Mouse (Mus musculus) lung, postnatal 0 days (tissue): ENCODE measurements around the gene Nup133. TPM values are rescaled to one million over a fixed set of nuclear protein-coding genes. Genes with fewer than 3 reads are reported as not detected.

Experiments used
- ATAC-seq: fragments of 200-750 bp; cut with Nextera tagmentation; 2 replicates; pipeline ENCODE4 v1.8.0; 2017; ENCODE audit warnings: moderate library complexity
- DNase-seq: peaks from one replicate; pipeline ENCODE4 v3.0.0-alpha.2; 2016; ENCODE audit warnings: low spot score
- H3K27ac ChIP-seq: fragments of 300-500 bp; sonication (generic); 2 replicates; pipeline ENCODE4 v1.5.1; 2014; ENCODE audit warnings: antibody characterized with exemption, mild to moderate bottlenecking, low read length, mixed read lengths
- H3K27me3 ChIP-seq: fragments of 300-500 bp; sonication (generic); replicated peaks from 2 replicates; pipeline ENCODE4 v1.6.1; 2014; ENCODE audit warnings: low read length, mixed read lengths; ENCODE audit not compliant: insufficient read depth
- H3K36me3 ChIP-seq: fragments of 300-500 bp; sonication (generic); 2 replicates; pipeline ENCODE4 v1.6.1; 2014; ENCODE audit warnings: low read length, mixed read lengths; ENCODE audit not compliant: insufficient read depth
- H3K4me1 ChIP-seq: fragments of 300-500 bp; sonication (generic); 2 replicates; pipeline ENCODE4 v1.6.1; 2014; ENCODE audit warnings: antibody characterized with exemption, low read depth, low read length, mixed read lengths; ENCODE audit not compliant: insufficient read depth
- H3K4me2 ChIP-seq: fragments of 300-500 bp; sonication (generic); replicated peaks from 2 replicates; pipeline ENCODE4 v1.6.1; 2014; ENCODE audit warnings: low read depth, mild to moderate bottlenecking, low read length, moderate library complexity, mixed read lengths
- H3K4me3 ChIP-seq: fragments of 300-500 bp; sonication (generic); 2 replicates; pipeline ENCODE4 v1.5.1; 2014; ENCODE audit warnings: low read depth, low read length
- H3K9ac ChIP-seq: fragments of 300-500 bp; sonication (generic); replicated peaks from 2 replicates; pipeline ENCODE4 v1.6.1; 2014; ENCODE audit warnings: low read depth, mild to moderate bottlenecking
- H3K9me3 ChIP-seq: fragments of 300-500 bp; sonication (generic); 2 replicates; pipeline ENCODE4 v1.6.1; 2016; ENCODE audit warnings: low read length, mixed read lengths
- CTCF ChIP-seq: IDR thresholded peaks from 2 replicates; pipeline ENCODE4 v1.5.1; 2016; ENCODE audit warnings: antibody characterized with exemption, mild to moderate bottlenecking
- EP300 ChIP-seq: IDR thresholded peaks from 2 replicates; pipeline ENCODE4 v1.6.1; 2016; ENCODE audit warnings: antibody characterized with exemption, mild to moderate bottlenecking, control low read depth
- WGBS: fragments of 180-500 bp; shearing (Covaris S2); extraction: QIAGEN DNeasy Blood & Tissue Kit; methylation state at CpG from one replicate; pipeline ENCODE4 v1.1.7; 2014; 5-methylcytosine and 5-hydroxymethylcytosine counted together
- polyA plus RNA-seq: library from polyadenylated mRNA; unstranded; fragments of >200 nt; fragmentation: Nextera tagmentation; extraction: Ambion mirVana; gene quantifications from 2 replicates; pipeline ENCODE4 v1.2.1, GENCODE M21; 2015

The Nup133 gene
- polyA plus RNA-seq, 1 experiment from 2014 or later: 10.8 TPM

DNA sequence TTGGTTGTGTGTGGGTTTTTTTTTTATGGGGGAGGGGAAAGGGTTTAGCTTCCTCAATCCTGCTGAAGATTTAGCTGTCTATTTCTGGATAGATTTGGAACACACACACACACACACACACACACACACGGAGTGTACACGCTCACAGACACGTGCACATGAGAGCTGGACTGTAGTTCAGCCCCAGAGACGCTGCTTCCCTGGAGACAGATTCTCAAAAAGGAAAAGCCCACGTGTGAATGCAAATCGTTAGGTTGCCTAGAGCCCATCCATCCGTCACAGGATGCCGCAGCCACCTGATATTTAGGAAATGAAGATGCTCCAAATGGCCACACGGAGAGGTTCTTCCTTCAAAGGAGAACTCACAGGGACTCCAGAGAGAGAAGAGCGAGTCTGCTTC lies 68.8 kb downstream of the Nup133 start:
- DNase-seq: no peak
- H3K4me3 ChIP-seq: no peak overlapping the region
- WGBS: 58% methylated on average over 10 of the region's 10 CpGs
- peaks cover 3% of the 10 kb centered on the region; the same call in 1 of the 2 replicates for H3K4me1 ChIP-seq
- H3K9ac ChIP-seq: no peak overlapping the region
- H3K36me3 ChIP-seq: no peaks in the 10 kb centered on the region
- H3K9me3 ChIP-seq: no peaks in the 10 kb centered on the region
- no peak overlapping the region for H3K27ac ChIP-seq
- TF ChIP-seq EP300 (no peak), CTCF (no peak)
- H3K4me2 ChIP-seq: no peak overlapping the region
- H3K27me3 ChIP-seq: 0 out of 2 replicates have a peak, but pooled peaks cover 3% of the 10 kb centered on the region
- no peak for ATAC-seq

- Histone ChIP-seq H3K36me3 (no peaks in the 10 kb centered on the region), H3K4me1 (no peaks in the 10 kb centered on the region), H3K9ac (no peak overlapping the region), H3K4me3 (no peak overlapping the region), H3K27ac (no peak overlapping the region), H3K9me3 (no peaks in the 10 kb centered on the region), H3K4me2 (no peak overlapping the region), H3K27me3 (no peaks in the 10 kb centered on the region)
- no peak for DNase-seq
- ATAC-seq: no peak
- TF ChIP-seq CTCF (no peak), EP300 (no peak)
- WGBS: 52% methylated on average over 2 of the region's 2 CpGs
Measured at GRCm38 (mm10) chr8:123877865-123878264, 71.2 kb downstream of the Nup133 start.

DNA sequence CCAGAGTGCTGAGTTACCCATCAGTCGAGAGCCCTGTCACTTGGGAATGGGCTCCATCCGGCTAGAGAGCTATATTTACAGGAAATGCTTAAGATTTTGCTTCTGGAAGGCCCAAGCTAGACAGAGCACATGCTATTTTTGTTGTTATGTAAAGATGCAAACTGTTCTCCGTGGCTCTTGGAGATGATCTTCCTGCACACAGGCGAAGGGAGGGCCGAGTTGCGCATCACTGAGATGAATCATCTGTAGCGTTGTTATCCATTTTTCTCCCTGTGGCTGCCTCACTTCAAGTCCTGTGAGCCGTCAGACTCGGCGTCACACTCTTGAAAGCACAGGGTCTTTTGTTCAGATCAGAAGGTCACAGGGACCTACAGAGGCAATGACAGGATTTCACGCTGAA lies 74.7 kb downstream of the Nup133 start:
- DNase-seq (no peak), ATAC-seq (no peak)
- no peaks in the 10 kb centered on the region for H3K9me3 ChIP-seq
- no peak overlapping the region for H3K4me2 ChIP-seq
- no peak overlapping the region for H3K4me3 ChIP-seq
- WGBS: 70% methylated on average over 11 of the region's 11 CpGs
- H3K9ac ChIP-seq: no peak overlapping the region
- H3K36me3 ChIP-seq: no peaks in the 10 kb centered on the region
- TF ChIP-seq CTCF (no peak), EP300 (no peak)
- H3K4me1 ChIP-seq: no peaks in the 10 kb centered on the region
- no peaks in the 10 kb centered on the region for H3K27me3 ChIP-seq
- no peak overlapping the region for H3K27ac ChIP-seq

DNA sequence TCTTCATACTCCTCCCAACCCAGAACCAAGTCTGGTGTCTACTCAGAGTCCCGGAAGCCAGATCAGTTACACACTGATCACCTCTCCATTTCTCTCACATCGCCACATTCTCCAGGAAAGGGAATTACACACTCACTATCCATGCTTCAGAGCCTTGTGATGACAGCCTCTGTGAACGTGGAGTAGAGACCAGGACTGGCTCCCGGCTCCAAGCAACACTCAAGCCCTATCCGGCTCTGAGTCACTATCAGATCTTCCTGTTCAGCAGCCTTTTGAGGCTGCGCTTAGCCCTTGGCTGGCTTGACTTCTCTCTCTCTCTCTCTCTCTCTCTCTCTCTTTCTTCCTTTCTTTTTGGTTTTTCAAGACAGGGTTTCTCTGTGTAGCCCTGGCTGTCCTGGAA lies 75.7 kb downstream of the Nup133 start:
- ATAC-seq: no peak
- H3K9me3 ChIP-seq: no peaks in the 10 kb centered on the region
- TF ChIP-seq EP300: no peak

DNA sequence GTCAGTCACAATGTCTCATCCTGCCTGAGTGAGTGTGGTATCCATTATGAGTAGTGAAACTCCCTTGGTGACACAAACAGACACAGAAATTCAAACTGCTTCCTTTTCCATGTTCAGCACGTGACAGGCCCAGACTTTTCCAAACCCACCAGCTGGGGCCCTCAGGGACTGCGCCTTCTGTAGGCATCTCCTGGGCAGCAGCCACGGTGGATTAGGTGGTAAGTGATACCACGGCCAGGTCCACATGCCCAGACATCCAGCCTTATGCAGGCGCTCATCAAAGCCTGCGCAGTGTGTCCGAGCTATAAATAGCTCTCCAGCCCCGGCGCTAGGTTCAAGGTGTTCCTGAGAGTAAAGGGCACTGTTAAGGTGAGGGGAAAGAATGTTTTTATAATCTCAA lies 77.0 kb downstream of the Nup133 start:
- Histone ChIP-seq H3K4me3 (no peak overlapping the region), H3K9me3 (no peaks in the 10 kb centered on the region), H3K27me3 (no peaks in the 10 kb centered on the region), H3K9ac (no peak overlapping the region), H3K4me1 (no peaks in the 10 kb centered on the region), H3K4me2 (no peak overlapping the region), H3K36me3 (no peaks in the 10 kb centered on the region), H3K27ac (no peak overlapping the region)
- TF ChIP-seq EP300: no peak
- TF ChIP-seq CTCF: no peak
- DNase-seq (no peak), ATAC-seq (no peak)
- 69% methylated on average over 9 of the region's 9 CpGs for WGBS

More for the DNA sequence above, 75.7 kb downstream of the Nup133 start:
- whole genome bisulfite sequencing: 61% methylated on average over 6 of the region's 6 CpGs
- Histone ChIP-seq H3K4me2 (no peak overlapping the region), H3K36me3 (no peaks in the 10 kb centered on the region), H3K27ac (no peak overlapping the region), H3K9ac (no peak overlapping the region), H3K4me1 (no peaks in the 10 kb centered on the region), H3K4me3 (no peak overlapping the region), H3K27me3 (no peaks in the 10 kb centered on the region)
- no peak for DNase-seq

DNA sequence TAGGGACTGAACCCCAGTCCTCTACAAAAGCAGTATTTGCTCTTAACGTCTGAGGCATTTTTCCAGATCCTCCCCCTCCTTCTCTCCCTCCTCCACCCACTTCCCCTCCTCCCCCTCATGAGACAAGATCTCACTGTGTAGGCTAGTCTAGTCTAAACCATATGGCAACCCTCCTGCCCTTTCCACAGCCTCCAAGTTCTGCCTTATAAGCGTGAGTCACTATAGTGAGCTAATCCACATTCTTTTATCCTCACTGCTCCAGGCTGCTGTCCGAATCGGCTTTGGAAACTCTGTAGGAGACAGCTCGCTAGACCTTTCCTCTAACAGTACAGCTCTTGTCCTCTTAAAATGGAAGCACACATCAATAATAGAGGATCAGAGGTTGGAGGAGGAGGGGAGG lies 82.1 kb downstream of the Nup133 start:
- no peak overlapping the region for H3K4me3 ChIP-seq
- no peaks in the 10 kb centered on the region for H3K9me3 ChIP-seq
- DNase-seq (peak; percentile 27), ATAC-seq (peak; percentile 49; the same call in 1 of the 2 replicates)
- no peak for TF ChIP-seq CTCF
- no peak for TF ChIP-seq EP300
- no peaks in the 10 kb centered on the region for H3K36me3 ChIP-seq
- H3K27me3 ChIP-seq: no peaks in the 10 kb centered on the region
- no peak overlapping the region for H3K27ac ChIP-seq
- no peak overlapping the region for H3K4me2 ChIP-seq
- H3K9ac ChIP-seq: no peak overlapping the region
- WGBS: 41% methylated on average over 5 of the region's 5 CpGs
- H3K4me1 ChIP-seq: no peaks in the 10 kb centered on the region

- DNase-seq: no peak
- Histone ChIP-seq H3K4me1 (no peaks in the 10 kb centered on the region), H3K27me3 (0 out of 2 replicates have a peak, but pooled peaks cover 2% of the 10 kb centered on the region), H3K27ac (no peak overlapping the region), H3K4me3 (no peak overlapping the region), H3K4me2 (no peak overlapping the region), H3K9ac (no peak overlapping the region), H3K36me3 (no peaks in the 10 kb centered on the region), H3K9me3 (no peaks in the 10 kb centered on the region)
- ATAC-seq: no peak
- no peak for TF ChIP-seq CTCF
- no peak for TF ChIP-seq EP300
- WGBS: 50% methylated on average over 7 of the region's 7 CpGs
Measured at GRCm38 (mm10) chr8:123865786-123866185, 83.3 kb downstream of the Nup133 start.
